31 mouse cellular contexts compared by ENCODE assay signal in the genomic region with DNA sequence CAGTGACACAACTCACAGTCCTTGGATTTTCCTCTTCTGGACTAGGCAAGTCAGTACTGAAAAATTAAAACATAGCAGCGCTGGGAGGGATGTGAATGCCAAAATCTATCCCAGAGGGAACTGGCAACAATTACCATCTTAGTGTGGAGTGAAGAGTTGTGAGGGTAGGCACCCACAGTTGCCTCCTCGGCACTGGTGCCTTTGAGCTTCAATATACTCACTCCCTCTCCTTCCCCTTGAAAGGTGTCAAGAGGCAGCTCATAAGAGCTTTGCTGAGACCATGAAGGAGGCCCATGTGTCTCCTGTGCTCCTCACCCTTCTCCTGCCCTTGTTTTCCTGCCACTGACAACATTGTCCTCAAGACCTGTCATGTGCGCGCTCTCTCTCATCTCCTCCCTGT. TPM values are rescaled to one million over a fixed set of nuclear protein-coding genes. Genes with fewer than 3 reads are reported as not detected.
DNase-seq lines count a peak whose midpoint lies in the region; ATAC-seq lines count a peak whose summit lies in the region.
"Had no signal": no experiment of that assay in that cellular context is flagged by ENCODE, and none has a peak within 500 bp of the region (broad histone marks: within the 10 kb centered on the region; RNA-seq: fewer than 3 reads in every experiment).

No protein-coding gene starts in this region.

- no peak overlapping the region for H3K4me3 ChIP-seq in forebrain, embryonic 11.5 days (ENCODE audit: low read depth, low read length)
- H3K4me3 ChIP-seq in forebrain, embryonic 12.5 days (replicated peaks) = no peak overlapping the region
- H3K4me3 ChIP-seq: embryonic facial prominence, embryonic 10.5 days; embryonic facial prominence, embryonic 13.5 days; erythroblast, embryonic 14.5 days; gastrocnemius, adult 2 months; heart, embryonic 12.5 days; heart, embryonic 15.5 days; hindbrain, embryonic 10.5 days; hindbrain, embryonic 13.5 days; intestine, embryonic 15.5 days had no signal

- peak; percentile 40 for DNase-seq in cerebellum, adult 8-10 months
- DNase-seq in cerebellum, adult 11 months = no peak
- DNase-seq in forebrain, embryonic 11.5 days (ENCODE audit: low spot score) = peak; percentile 44
- peak; percentile 10 for DNase-seq in brain, adult 2 months (ENCODE audit: low read depth, low spot score)
- DNase-seq in gastrocnemius, postnatal 14 days = no peak
- DNase-seq: adrenal gland, adult 2 months; adrenal gland, postnatal 14 days; embryo, embryonic 11 days; forebrain, postnatal 0 days; gastrocnemius, adult 2 months; gastrocnemius, postnatal 25 days; heart, adult 18-20 months; heart, postnatal 10 days; heart, postnatal 36 days; kidney, adult 11 months; kidney, adult 8-10 months had no signal

- H3K27me3 ChIP-seq in forebrain, embryonic 11.5 days (ENCODE audit: control insufficient read depth, insufficient read depth, low read length) = peaks cover 39% of the 10 kb centered on the region
- peaks cover 61% of the 10 kb centered on the region for H3K27me3 ChIP-seq in forebrain, embryonic 12.5 days

- H3K36me3 ChIP-seq in forebrain, embryonic 11.5 days (ENCODE audit: control insufficient read depth, insufficient read depth, low read length) = no peaks in the 10 kb centered on the region
- H3K36me3 ChIP-seq in forebrain, embryonic 12.5 days (replicated peaks) = no peaks in the 10 kb centered on the region
- H3K36me3 ChIP-seq: embryonic facial prominence, embryonic 10.5 days; embryonic facial prominence, embryonic 13.5 days; heart, embryonic 12.5 days; heart, embryonic 15.5 days; hindbrain, embryonic 10.5 days; hindbrain, embryonic 13.5 days; intestine, embryonic 15.5 days had no signal

- no peak for ATAC-seq in forebrain, embryonic 11.5 days (replicated peaks; ENCODE audit: low FRiP score)
- no peak for ATAC-seq in forebrain, embryonic 12.5 days (ENCODE audit: low FRiP score)
- ATAC-seq: CD4-positive, CD25-positive, alpha-beta regulatory T cell, adult 4 months; forebrain, embryonic 14.5 days; forebrain, postnatal 0 days; hindbrain, embryonic 16.5 days; intestine, embryonic 15.5 days had no signal

- no peak overlapping the region for H3K4me2 ChIP-seq in forebrain, embryonic 11.5 days (ENCODE audit: low read depth, low read length, severe bottlenecking)
- H3K4me2 ChIP-seq in forebrain, embryonic 12.5 days = no peak overlapping the region
- H3K4me2 ChIP-seq: embryonic facial prominence, embryonic 13.5 days; heart, embryonic 12.5 days; heart, embryonic 15.5 days; hindbrain, embryonic 13.5 days; intestine, embryonic 15.5 days had no signal

- no peak overlapping the region for H3K27ac ChIP-seq in forebrain, embryonic 11.5 days (ENCODE audit: low read depth, low read length)
- H3K27ac ChIP-seq in forebrain, embryonic 12.5 days = no peak overlapping the region
- H3K27ac ChIP-seq: embryonic facial prominence, embryonic 10.5 days; embryonic facial prominence, embryonic 13.5 days; gastrocnemius, adult 2 months; heart, embryonic 15.5 days; hindbrain, embryonic 10.5 days; hindbrain, embryonic 13.5 days; intestine, embryonic 15.5 days had no signal

- 92% methylated on average over 4 of the region's 4 CpGs for WGBS in forebrain, embryonic 11.5 days
- WGBS in forebrain, embryonic 12.5 days = 87% methylated on average over 4 of the region's 4 CpGs

- no peaks in the 10 kb centered on the region for H3K9me3 ChIP-seq in forebrain, embryonic 11.5 days (ENCODE audit: control insufficient read depth, low read length)
- no peaks in the 10 kb centered on the region for H3K9me3 ChIP-seq in forebrain, embryonic 12.5 days
- H3K9me3 ChIP-seq: embryonic facial prominence, embryonic 10.5 days; embryonic facial prominence, embryonic 13.5 days; heart, embryonic 12.5 days; heart, embryonic 15.5 days; hindbrain, embryonic 10.5 days; hindbrain, embryonic 13.5 days; intestine, embryonic 15.5 days had no signal

- peaks cover 13% of the 10 kb centered on the region; the same call in 1 of the 2 replicates for H3K4me1 ChIP-seq in forebrain, embryonic 11.5 days (replicated peaks; ENCODE audit: control insufficient read depth, insufficient read depth, low read length)
- peaks cover 32% of the 10 kb centered on the region for H3K4me1 ChIP-seq in forebrain, embryonic 12.5 days
- H3K4me1 ChIP-seq: heart, embryonic 15.5 days; intestine, embryonic 15.5 days had no signal

- intact Hi-C loops in gastrocnemius, postnatal 14 days (cut with DNase I; ENCODE audit: low total_unique reads) = no loop called here

- no peak overlapping the region for H3K9ac ChIP-seq in forebrain, embryonic 11.5 days (ENCODE audit: low read length)
- H3K9ac ChIP-seq in forebrain, embryonic 12.5 days = no peak overlapping the region
- H3K9ac ChIP-seq: embryonic facial prominence, embryonic 13.5 days; forebrain, postnatal 0 days; heart, embryonic 12.5 days; heart, embryonic 15.5 days; hindbrain, embryonic 13.5 days; intestine, embryonic 15.5 days had no signal

RNA-seq across cellular contexts. Expression of gene Cerkl, which starts 5.8 kb away (rescaled TPM):
- 1.2 and 2.2 TPM in 2 replicates for polyA plus RNA-seq in forebrain, embryonic 11.5 days (2014; fragmentation: Nextera tagmentation; extraction: Ambion mirVana)
- polyA plus RNA-seq in forebrain, embryonic 12.5 days (2016; fragmentation: Nextera tagmentation; extraction: Ambion mirVana) = 1.5 and 2.4 TPM in 2 replicates
- under 1 TPM; 0.25 to 0.33 TPM for total RNA-seq in gastrocnemius, postnatal 14 days (2021)
- polyA plus RNA-seq: C2C12; heart, embryonic 12.5 days had no signal

RNA-seq across cellular contexts. Expression of gene Neurod1, which starts 5.9 kb away (rescaled TPM):
- 30.7 and 34.3 TPM in 2 replicates for polyA plus RNA-seq in forebrain, embryonic 11.5 days (2014; fragmentation: Nextera tagmentation; extraction: Ambion mirVana)
- 44.3 and 46.8 TPM in 2 replicates for polyA plus RNA-seq in forebrain, embryonic 12.5 days (2016; fragmentation: Nextera tagmentation; extraction: Ambion mirVana)
- under 1 TPM in 1 of 2 experiments, not detected in 1; 0.10 TPM for total RNA-seq in gastrocnemius, postnatal 14 days (2021)
- total RNA-seq: adrenal gland, adult 2 months; adrenal gland, postnatal 14 days; gastrocnemius, adult 2 months; gastrocnemius, postnatal 25 days; heart, adult 18-20 months; heart, postnatal 10 days; heart, postnatal 36 days; MEL had no signal
- polyA plus RNA-seq: C2C12; CD4-positive, CD25-positive, alpha-beta regulatory T cell, adult 4 months; erythroblast, embryonic 14.5 days; gonadal fat pad, adult 2 months; heart, embryonic 12.5 days; heart, embryonic 15.5 days had no signal

Comparison
In these comparisons a context has a peak if more than half of its experiments do, and no peak if none do; other contexts are left out.
1. DNase-seq: peak in cerebellum, adult 8-10 months (single experiment), forebrain, embryonic 11.5 days (single experiment) and brain, adult 2 months (single experiment); none in cerebellum, adult 11 months (single experiment) and gastrocnemius, postnatal 14 days (single experiment).